Mouse (Mus musculus): ENCODE results near the gene Calml3. TPM values are rescaled to one million over a fixed set of nuclear protein-coding genes. Genes with fewer than 3 reads are reported as not detected.

Calml3 gene
- total RNA-seq, 2 experiments from 2014 or later, result not detected

Other genes starting within 250 kb of the Calml3 start
- 10 to 100 TPM; 26.1 to 27.9 TPM for gene Fam208b, start 193.2 kb downstream of the Calml3 start, total RNA-seq (2021)
- gene Asb13, start 170.3 kb downstream of the Calml3 start, total RNA-seq (2021), result 10 to 100 TPM; 24.3 to 27.1 TPM
- not detected for gene Calm4, start 33.4 kb upstream of the Calml3 start, total RNA-seq (2021)
- gene Calm5, start 49.9 kb upstream of the Calml3 start, total RNA-seq (2021), result not detected
- gene Net1, start 113.9 kb upstream of the Calml3 start, total RNA-seq (2021), result 10 to 100 TPM; 21.4 to 24.0 TPM
- not detected for gene Tubal3, start 114.0 kb upstream of the Calml3 start, total RNA-seq (2021)
- gene Ucn3, start 141.0 kb upstream of the Calml3 start, total RNA-seq (2021), result not detected
- gene Akr1c14, start 244.7 kb upstream of the Calml3 start, total RNA-seq (2021), result 1 to 10 TPM; 1.5 to 2.5 TPM

All from layer of hippocampus, postnatal 10 days (tissue).